Mouse (Mus musculus) thymus, adult 2 months (tissue): ENCODE measurements at regions not wholly inside any gene's neighbourhood (a gene's known extent, or its start where the extent isn't known, plus 50 kb on each side); places are given as distances from the start of the nearest gene placed in this dataset.

Experiments
- DNase-seq: peaks from one replicate; pipeline ENCODE4 v3.0.0; 2021
- H3K27ac ChIP-seq: fragments of 200-500 bp; 2 replicates; pipeline ENCODE4 v1.5.1; 2012; ENCODE audit warnings: low read length, control low read depth; ENCODE audit not compliant: control insufficient read depth, insufficient read depth
- H3K27me3 ChIP-seq: fragments of 200-500 bp; 2 replicates; pipeline ENCODE4 v1.6.1; 2012; ENCODE audit warnings: mild to moderate bottlenecking, low read length, moderate library complexity, mixed read lengths; ENCODE audit not compliant: control insufficient read depth, insufficient read depth
- H3K36me3 ChIP-seq: fragments of 200-500 bp; 2 replicates; pipeline ENCODE4 v1.6.1; 2012; ENCODE audit warnings: mild to moderate bottlenecking, low read length, moderate library complexity; ENCODE audit not compliant: control insufficient read depth, insufficient read depth
- H3K4me1 ChIP-seq: fragments of 200-500 bp; replicated peaks from 2 replicates; pipeline ENCODE4 v1.6.1; 2012; ENCODE audit warnings: low read length; ENCODE audit not compliant: control insufficient read depth, insufficient read depth
- H3K4me3 ChIP-seq: fragments of 200-500 bp; 2 replicates; pipeline ENCODE4 v1.5.1; 2012; ENCODE audit warnings: mild to moderate bottlenecking, low read length, control low read depth, moderate library complexity; ENCODE audit not compliant: control insufficient read depth, insufficient read depth
- CTCF ChIP-seq: fragments of 200-500 bp; IDR thresholded peaks from 2 replicates; pipeline ENCODE4 v1.5.1; 2012; ENCODE audit warnings: mild to moderate bottlenecking, control low read depth, low read length, moderate library complexity, borderline replicate concordance; ENCODE audit not compliant: control insufficient read depth, poor library complexity, insufficient read depth; ENCODE audit errors: extremely low read depth
- POLR2A ChIP-seq: fragments of 200-500 bp; IDR thresholded peaks from 2 replicates; pipeline ENCODE4 v1.6.1; 2012; ENCODE audit warnings: mild to moderate bottlenecking, low read length, control low read depth, moderate library complexity; ENCODE audit not compliant: control insufficient read depth, poor library complexity, insufficient read depth; ENCODE audit errors: extremely low read depth
- WGBS: fragments of 180-500 bp; shearing (Covaris S2); methylation state at CpG from one replicate; pipeline ENCODE4 v1.1.7; 2018; 5-methylcytosine and 5-hydroxymethylcytosine counted together

GRCm38 (mm10) chr8:126848369-126849105 lies 97.1 kb downstream of the Tomm20 start:
- DNase-seq: peak; percentile 51
- 15% methylated on average over 13 of the region's 13 CpGs for WGBS
- Histone ChIP-seq H3K27ac (peak overlapping the region; percentile 99), H3K4me1 (peaks cover 76% of the 10 kb centered on the region), H3K27me3 (no peaks in the 10 kb centered on the region), H3K4me3 (no peak overlapping the region), H3K36me3 (no peaks in the 10 kb centered on the region)
- TF ChIP-seq CTCF (no peak), POLR2A (no peak)

- TF ChIP-seq POLR2A (no peak; the same call in 1 of the 2 replicates), CTCF (no peak)
- H3K27me3 ChIP-seq: no peaks in the 10 kb centered on the region
- DNase-seq: peak; percentile 91
- H3K36me3 ChIP-seq: no peaks in the 10 kb centered on the region
- peak overlapping the region; percentile 99 for H3K27ac ChIP-seq
- WGBS: 5% methylated on average over 8 of the region's 8 CpGs
- no peak overlapping the region for H3K4me3 ChIP-seq
- H3K4me1 ChIP-seq: peaks cover 73% of the 10 kb centered on the region
Measured at GRCm38 (mm10) chr8:126847664-126848353, 97.8 kb downstream of the Tomm20 start.

DNA sequence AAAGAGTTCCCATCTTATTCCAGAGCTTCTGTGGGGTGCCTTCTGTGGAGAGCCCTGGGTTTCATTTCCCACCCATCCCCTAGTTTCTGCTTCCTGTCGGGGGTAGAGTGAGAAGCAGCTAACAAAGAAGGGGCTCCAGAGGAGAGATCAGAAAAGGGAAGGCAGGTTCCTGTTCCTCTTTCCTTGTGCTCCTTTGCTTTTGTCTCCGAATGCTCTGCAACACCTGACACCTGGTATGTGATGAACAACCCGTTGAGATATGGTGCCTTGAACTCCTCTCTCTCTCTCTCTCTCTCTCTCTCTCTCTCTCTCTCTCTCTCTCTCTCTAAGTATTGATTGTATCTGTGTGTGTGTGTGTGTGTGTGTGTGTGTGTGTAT lies 99.5 kb downstream of the Tomm20 start:
- TF ChIP-seq POLR2A: no peak
- no peak for TF ChIP-seq CTCF
- DNase-seq: peak; percentile 53
- Histone ChIP-seq H3K27ac (peak overlapping the region; percentile 99), H3K4me3 (no peak overlapping the region), H3K36me3 (no peaks in the 10 kb centered on the region), H3K27me3 (no peaks in the 10 kb centered on the region), H3K4me1 (peaks cover 63% of the 10 kb centered on the region)
- 3% methylated on average over 3 of the region's 3 CpGs for WGBS

- peaks cover 63% of the 10 kb centered on the region for H3K4me1 ChIP-seq
- H3K27ac ChIP-seq: peak overlapping the region; percentile 83
- no peaks in the 10 kb centered on the region for H3K27me3 ChIP-seq
- H3K36me3 ChIP-seq: no peaks in the 10 kb centered on the region
- no peak for DNase-seq
- 80% methylated on average over 14 of the region's 14 CpGs for WGBS
- TF ChIP-seq POLR2A (no peak), CTCF (no peak)
- H3K4me3 ChIP-seq: no peak overlapping the region
Measured at GRCm38 (mm10) chr8:126845530-126846187, 100.0 kb downstream of the Tomm20 start.

DNA sequence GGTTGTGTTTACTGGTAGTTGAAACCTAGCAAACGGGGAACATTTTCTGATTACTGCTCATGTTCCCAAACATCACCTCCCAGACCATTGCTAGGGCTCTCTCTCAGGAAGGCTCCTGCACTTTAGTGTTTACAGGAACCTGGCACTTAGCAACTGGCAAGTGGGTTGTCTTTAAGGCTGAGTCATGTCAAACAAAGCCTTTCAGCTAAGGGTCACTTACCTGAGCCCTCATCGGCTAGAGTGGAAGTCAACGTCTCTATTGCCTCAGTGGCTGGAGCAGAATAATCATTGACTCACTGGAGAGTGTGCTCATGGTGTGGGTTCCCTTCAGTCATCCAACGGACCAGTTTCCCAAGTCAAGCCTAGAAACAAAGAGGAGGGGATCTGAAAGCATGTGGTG lies 101.0 kb downstream of the Tomm20 start:
- no peak overlapping the region for H3K4me3 ChIP-seq
- TF ChIP-seq CTCF (no peak), POLR2A (no peak)
- WGBS: 91% methylated on average over 4 of the region's 4 CpGs
- DNase-seq: no peak
- peaks cover 57% of the 10 kb centered on the region for H3K4me1 ChIP-seq
- no peaks in the 10 kb centered on the region for H3K27me3 ChIP-seq
- no peak overlapping the region for H3K27ac ChIP-seq
- no peaks in the 10 kb centered on the region for H3K36me3 ChIP-seq

DNA sequence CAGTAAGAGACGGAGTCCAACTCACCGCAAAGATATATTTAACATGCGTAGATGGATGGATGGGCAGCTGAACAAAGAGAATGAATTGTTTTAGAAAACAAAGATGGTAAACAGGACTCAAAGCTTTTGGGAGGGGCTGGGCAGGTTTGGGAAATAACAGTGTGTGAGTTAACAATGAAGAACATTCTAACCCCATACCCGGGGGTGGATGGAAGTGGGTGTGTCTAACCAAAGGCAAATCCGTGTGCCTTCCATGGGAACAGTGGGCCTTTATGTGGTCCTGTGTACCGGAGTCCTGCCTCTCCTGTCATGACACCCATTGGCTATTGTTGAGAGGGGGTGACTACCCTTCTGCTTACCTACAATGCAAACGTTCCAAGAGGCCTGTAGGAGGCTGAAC lies 104.5 kb downstream of the Tomm20 start:
- Histone ChIP-seq H3K4me1 (peaks cover 42% of the 10 kb centered on the region), H3K36me3 (no peaks in the 10 kb centered on the region)

More for the DNA sequence above, 104.5 kb downstream of the Tomm20 start:
- H3K4me3 ChIP-seq: no peak overlapping the region
- no peak for TF ChIP-seq CTCF
- no peak for TF ChIP-seq POLR2A
- WGBS: 96% methylated on average over 7 of the region's 7 CpGs
- no peak for DNase-seq
- H3K27me3 ChIP-seq: no peaks in the 10 kb centered on the region
- no peak overlapping the region for H3K27ac ChIP-seq
